Mouse (Mus musculus): ENCODE data around the gene Ehd4. TPM values are rescaled to one million over a fixed set of nuclear protein-coding genes. Genes with fewer than 3 reads are reported as not detected.

Gene Ehd4
- total and polyA plus RNA-seq, 3 experiments = 8.1 to 27.7 (median 9.8) TPM

DNA sequence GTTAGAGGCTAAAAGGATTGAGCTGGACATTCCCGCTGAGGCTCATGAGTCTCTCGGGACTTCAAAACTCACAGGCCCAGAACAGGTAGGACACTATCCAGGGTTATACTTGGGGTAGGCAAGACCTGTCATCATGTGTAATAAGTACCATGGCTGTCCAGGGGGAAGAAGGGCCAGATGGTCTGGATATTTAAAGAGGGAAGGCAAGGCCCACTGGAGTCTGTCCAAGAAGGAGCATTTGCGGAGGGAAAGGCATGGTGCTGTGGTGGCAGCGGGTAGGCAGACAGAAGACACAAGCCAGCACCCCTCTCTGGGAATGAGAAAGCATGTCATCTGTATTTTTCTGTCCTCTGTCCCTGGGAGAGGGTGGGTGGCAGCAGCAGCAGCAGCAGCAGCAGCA is 80.3 kb downstream of the Ehd4 start:
- dilution Hi-C loops (cut with MboI; ENCODE audit: extremely low pct_ligation_motif_present, extremely low pct_unique_long_range_greater_than_20kb, low sequenced_read_pairs) (no loop called here), in situ Hi-C loops (cut with MboI; ENCODE audit: low pct_ligation_motif_present, low pct_unique_long_range_greater_than_20kb, low sequenced_read_pairs) (no loop called here)
- no peaks in the 10 kb centered on the region for H3K9me3 ChIP-seq (replicated peaks; ENCODE audit: low read length)
- no peaks in the 10 kb centered on the region for H3K79me2 ChIP-seq (replicated peaks; ENCODE audit: control insufficient read depth, extremely low read depth, insufficient read depth, poor library complexity, severe bottlenecking)
- H3K4me2 ChIP-seq (ENCODE audit: insufficient read depth, low read depth, poor library complexity, severe bottlenecking) = no peak overlapping the region
- H3K27me3 ChIP-seq (replicated peaks) = peaks cover 38% of the 10 kb centered on the region
- no peak for DNase-seq (ENCODE audit: extremely low read depth)
- TF ChIP-seq E2F4 (IDR thresholded peaks at IDR 0.05; ENCODE audit: insufficient replicate concordance, low read depth, low read length) = no peak
- TF ChIP-seq ELF1 (IDR thresholded peaks at IDR 0.05; ENCODE audit: low read depth, low read length) = no peak
- TF ChIP-seq ZKSCAN1 (IDR thresholded peaks at IDR 0.05; ENCODE audit: borderline replicate concordance, low read depth, low read length) = no peak
- TF ChIP-seq MAX (IDR thresholded peaks at IDR 0.05; ENCODE audit: low read length) = no peak
- TF ChIP-seq TCF12 (IDR thresholded peaks at IDR 0.05; ENCODE audit: low read depth, low read length) = no peak
- TF ChIP-seq ZMIZ1 (IDR thresholded peaks at IDR 0.05; ENCODE audit: low read depth, low read length) = no peak
- TF ChIP-seq JUND (conservative IDR thresholded peaks at IDR 0.05; ENCODE audit: low read depth, low read length) = no peak
- no peak for TF ChIP-seq JUN (IDR thresholded peaks at IDR 0.05; ENCODE audit: insufficient read depth, low read depth, low read length)
- TF ChIP-seq CHD2 (IDR thresholded peaks at IDR 0.05; ENCODE audit: low read length) = no peak
- no peak for TF ChIP-seq KAT2A (IDR thresholded peaks at IDR 0.05; ENCODE audit: insufficient replicate concordance, low read length)
- no peak for TF ChIP-seq RCOR1 (conservative IDR thresholded peaks at IDR 0.05; ENCODE audit: low read depth, low read length)
- TF ChIP-seq USF1 (IDR thresholded peaks at IDR 0.05; ENCODE audit: low read depth, low read length) = no peak
- no peak for TF ChIP-seq RAD21 (IDR thresholded peaks at IDR 0.05; ENCODE audit: low read depth, low read length)
- TF ChIP-seq MYC (IDR thresholded peaks at IDR 0.05; ENCODE audit: low read depth, low read length) = no peak
- no peak overlapping the region for H3K9ac ChIP-seq (ENCODE audit: insufficient read depth, low read depth)
- no peaks in the 10 kb centered on the region for H3K36me3 ChIP-seq (replicated peaks in 1 of 2; ENCODE audit: control insufficient read depth in 1 of 2, insufficient read depth in 1 of 2, low read length in 1 of 2)
- no peak overlapping the region for H3K27ac ChIP-seq (ENCODE audit: insufficient read depth, low read depth)
- no peak overlapping the region for H3K4me3 ChIP-seq (replicated peaks in 1 of 3; ENCODE audit: low read depth in 2 of 3, low read length in 2 of 3, poor library complexity in 1 of 3)
- H3K4me1 ChIP-seq (ENCODE audit: control insufficient read depth in 1 of 2, insufficient read depth in 2 of 2) = no peaks in the 10 kb centered on the region; a peak in 1 of 4 replicates

DNA sequence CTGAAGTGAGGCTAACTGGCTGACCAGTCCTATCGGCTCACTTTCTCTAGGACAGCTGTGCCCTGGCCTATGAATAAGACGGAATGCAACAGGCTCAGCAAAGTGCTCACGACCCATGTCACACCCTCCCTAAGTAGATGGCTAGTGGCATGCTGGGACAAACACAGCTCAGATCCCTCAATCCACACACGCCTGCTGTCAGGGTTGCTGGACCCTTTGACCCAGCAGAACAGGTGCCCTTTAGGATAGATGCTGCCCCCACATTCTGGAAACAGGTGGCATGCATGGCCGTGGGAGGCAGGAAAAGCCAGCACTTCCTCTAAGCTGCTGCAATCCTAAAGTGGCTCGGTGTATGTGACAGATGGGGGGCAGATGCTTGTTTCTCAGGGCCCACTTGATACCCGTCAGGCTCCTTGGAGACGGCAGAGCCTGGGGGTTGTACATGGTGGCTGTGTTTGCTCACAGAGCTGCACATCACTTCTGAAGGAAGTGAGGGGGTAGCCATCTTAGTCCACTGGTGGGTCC is 84.9 kb downstream of the Ehd4 start:
- peaks cover 48% of the 10 kb centered on the region for H3K27me3 ChIP-seq (replicated peaks)
- in situ Hi-C loops (cut with MboI; ENCODE audit: low pct_ligation_motif_present, low pct_unique_long_range_greater_than_20kb, low sequenced_read_pairs) (no loop called here), dilution Hi-C loops (cut with MboI; ENCODE audit: extremely low pct_ligation_motif_present, extremely low pct_unique_long_range_greater_than_20kb, low sequenced_read_pairs) (no loop called here)
- no peak overlapping the region for H3K27ac ChIP-seq (ENCODE audit: insufficient read depth, low read depth)
- H3K9me3 ChIP-seq (replicated peaks; ENCODE audit: low read length) = no peaks in the 10 kb centered on the region
- no peaks in the 10 kb centered on the region; a peak in 1 of 4 replicates for H3K4me1 ChIP-seq (ENCODE audit: control insufficient read depth in 1 of 2, insufficient read depth in 2 of 2)
- no peaks in the 10 kb centered on the region for H3K79me2 ChIP-seq (replicated peaks; ENCODE audit: control insufficient read depth, extremely low read depth, insufficient read depth, poor library complexity, severe bottlenecking)
- no peak overlapping the region for H3K9ac ChIP-seq (ENCODE audit: insufficient read depth, low read depth)
- H3K4me3 ChIP-seq (replicated peaks in 1 of 3; ENCODE audit: low read depth in 2 of 3, low read length in 2 of 3, poor library complexity in 1 of 3) = no peak overlapping the region
- no peak overlapping the region for H3K4me2 ChIP-seq (ENCODE audit: insufficient read depth, low read depth, poor library complexity, severe bottlenecking)
- no peak for DNase-seq (ENCODE audit: extremely low read depth)
- no peaks in the 10 kb centered on the region for H3K36me3 ChIP-seq (replicated peaks in 1 of 2; ENCODE audit: control insufficient read depth in 1 of 2, insufficient read depth in 1 of 2, low read length in 1 of 2)
- TF ChIP-seq HCFC1 (IDR thresholded peaks at IDR 0.05; ENCODE audit: low read depth, low read length) (no peak), RCOR1 (conservative IDR thresholded peaks at IDR 0.05; ENCODE audit: low read depth, low read length) (no peak), IRF4 (IDR thresholded peaks at IDR 0.05; ENCODE audit: low read depth, low read length) (no peak), ZNF384 (IDR thresholded peaks at IDR 0.05; ENCODE audit: low read depth, low read length) (no peak), NELFE (IDR thresholded peaks at IDR 0.05; ENCODE audit: low read depth, low read length) (no peak), SIN3A (IDR thresholded peaks at IDR 0.05; ENCODE audit: low read length) (no peak), ZC3H11A (IDR thresholded peaks at IDR 0.05; ENCODE audit: low read depth, low read length) (no peak), CTCF (conservative IDR thresholded peaks at IDR 0.05 in 1 of 2, IDR thresholded peaks at IDR 0.05 in 1 of 2; ENCODE audit: low read depth in 2 of 2, low read length in 2 of 2) (no peak), TBP (conservative IDR thresholded peaks at IDR 0.05; ENCODE audit: low read depth, low read length) (no peak), ELF1 (IDR thresholded peaks at IDR 0.05; ENCODE audit: low read depth, low read length) (no peak), CHD2 (IDR thresholded peaks at IDR 0.05; ENCODE audit: low read length) (no peak), MEF2A (IDR thresholded peaks at IDR 0.05; ENCODE audit: borderline replicate concordance, low read depth, low read length) (no peak), POLR2AphosphoS2 (IDR thresholded peaks at IDR 0.05; ENCODE audit: low read depth, low read length) (no peak), RAD21 (IDR thresholded peaks at IDR 0.05; ENCODE audit: low read depth, low read length) (no peak), ETS1 (conservative IDR thresholded peaks at IDR 0.05; ENCODE audit: low read depth, low read length) (no peak), MAX (IDR thresholded peaks at IDR 0.05; ENCODE audit: low read length) (no peak), JUND (conservative IDR thresholded peaks at IDR 0.05; ENCODE audit: low read depth, low read length) (no peak), MAZ (IDR thresholded peaks at IDR 0.05; ENCODE audit: low read depth, low read length) (no peak)

Data from CH12.LX (cell line).